Mouse (Mus musculus): ENCODE results near the gene Lrmp. TPM values are rescaled to one million over a fixed set of nuclear protein-coding genes. Genes with fewer than 3 reads are reported as not detected.

The Lrmp gene
- polyA plus RNA-seq, 1 experiment, result 0.91 TPM

DNA sequence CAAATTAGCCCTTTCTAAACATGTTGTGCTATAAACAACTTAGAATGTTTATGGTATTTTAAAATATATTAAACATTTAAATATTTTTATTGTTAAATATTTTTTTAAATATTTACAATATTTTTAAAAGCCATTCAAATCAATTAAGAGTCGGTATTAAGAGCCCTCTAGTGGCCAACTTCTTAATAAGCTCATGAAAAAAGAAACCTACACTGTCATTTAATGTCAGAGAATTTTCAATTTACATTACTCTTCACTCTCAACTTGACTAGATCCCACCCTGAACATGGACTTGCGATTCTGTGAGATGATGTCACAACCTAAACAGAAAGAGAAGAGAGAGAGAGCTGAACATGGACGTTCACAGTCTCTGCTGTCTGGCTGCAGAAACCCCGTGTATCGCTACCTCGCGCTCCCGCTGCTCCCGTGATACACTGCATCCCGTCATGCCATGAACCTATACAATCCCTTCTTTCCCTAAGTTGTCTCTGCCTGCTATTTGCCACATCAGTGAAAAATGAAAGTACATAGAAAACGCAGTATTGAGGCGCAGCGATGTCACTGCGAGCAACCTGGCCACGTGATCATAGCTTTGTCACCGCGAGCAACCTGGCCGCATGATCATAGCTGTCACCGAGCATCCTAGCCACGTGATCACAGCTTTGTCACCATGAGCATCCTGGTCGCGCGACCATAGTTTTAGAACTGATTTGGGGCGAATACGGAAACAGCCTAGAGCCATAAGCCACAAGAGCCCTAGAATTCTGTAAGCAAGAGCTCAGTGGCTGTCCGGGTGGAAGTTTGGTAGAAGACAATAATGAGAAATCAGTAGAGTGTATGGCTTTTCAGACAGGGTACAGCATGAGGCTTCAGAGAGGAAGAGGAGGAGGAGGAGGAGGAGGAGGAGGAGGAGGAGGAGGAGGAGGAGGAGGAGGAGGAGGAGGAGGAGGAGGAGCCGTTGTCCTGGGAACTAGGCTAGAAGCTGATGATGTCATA, 71.9 kb downstream of the Lrmp start:
- no peak for TF ChIP-seq EP300 (IDR thresholded peaks at IDR 0.05; ENCODE audit: insufficient read depth, low read depth, low read length)
- no peak for TF ChIP-seq CTCF (IDR thresholded peaks at IDR 0.05; ENCODE audit: low read depth, low read length)
- no peak for TF ChIP-seq POLR2A (IDR thresholded peaks at IDR 0.05; ENCODE audit: insufficient read depth, low read length)
- no peaks in the 10 kb centered on the region for H3K4me1 ChIP-seq (ENCODE audit: control insufficient read depth, insufficient read depth, low read length)
- no peaks in the 10 kb centered on the region for H3K36me3 ChIP-seq (ENCODE audit: control insufficient read depth, insufficient read depth, low read length, poor library complexity, severe bottlenecking)
- no peaks in the 10 kb centered on the region for H3K9me3 ChIP-seq (replicated peaks; ENCODE audit: control insufficient read depth, insufficient read depth, low read length, poor library complexity, severe bottlenecking)
- no peak overlapping the region for H3K4me3 ChIP-seq (ENCODE audit: low read depth, low read length)
- no peak overlapping the region for H3K9ac ChIP-seq (ENCODE audit: low read depth, poor library complexity, severe bottlenecking)
- no peak overlapping the region for H3K27ac ChIP-seq (ENCODE audit: insufficient read depth, low read length)
- no peaks in the 10 kb centered on the region for H3K27me3 ChIP-seq (ENCODE audit: control insufficient read depth, insufficient read depth, low read length, poor library complexity, severe bottlenecking)

DNA sequence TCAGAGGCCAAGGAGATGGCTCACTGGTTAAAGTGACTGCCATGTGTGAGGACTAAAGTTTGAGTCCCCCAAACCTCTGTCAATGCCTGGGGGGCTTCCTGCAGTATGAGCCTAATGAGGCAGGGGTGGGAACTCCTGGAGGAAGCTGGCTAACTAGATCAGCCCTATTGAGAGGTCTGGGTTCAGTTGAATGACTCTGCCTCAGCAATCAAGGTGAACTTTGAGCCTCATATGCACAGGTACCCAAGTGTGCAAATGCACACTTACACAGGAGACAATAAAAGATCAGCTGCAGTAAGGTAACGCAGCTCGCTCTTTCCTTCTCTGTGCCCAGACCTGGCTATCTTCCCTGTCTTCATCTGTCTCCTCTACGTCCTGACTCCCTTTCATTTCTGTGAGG, 77.6 kb downstream of the Lrmp start:
- Histone ChIP-seq H3K27me3 (ENCODE audit: control insufficient read depth, insufficient read depth, low read length, poor library complexity, severe bottlenecking) (no peaks in the 10 kb centered on the region), H3K4me1 (ENCODE audit: control insufficient read depth, insufficient read depth, low read length) (no peaks in the 10 kb centered on the region), H3K4me3 (ENCODE audit: low read depth, low read length) (no peak overlapping the region), H3K9me3 (replicated peaks; ENCODE audit: control insufficient read depth, insufficient read depth, low read length, poor library complexity, severe bottlenecking) (no peaks in the 10 kb centered on the region), H3K27ac (ENCODE audit: insufficient read depth, low read length) (no peak overlapping the region), H3K36me3 (ENCODE audit: control insufficient read depth, insufficient read depth, low read length, poor library complexity, severe bottlenecking) (no peaks in the 10 kb centered on the region), H3K9ac (ENCODE audit: low read depth, poor library complexity, severe bottlenecking) (no peak overlapping the region)
- TF ChIP-seq CTCF (IDR thresholded peaks at IDR 0.05; ENCODE audit: low read depth, low read length), result no peak
- TF ChIP-seq EP300 (IDR thresholded peaks at IDR 0.05; ENCODE audit: insufficient read depth, low read depth, low read length), result no peak
- no peak for TF ChIP-seq POLR2A (IDR thresholded peaks at IDR 0.05; ENCODE audit: insufficient read depth, low read length)

DNA sequence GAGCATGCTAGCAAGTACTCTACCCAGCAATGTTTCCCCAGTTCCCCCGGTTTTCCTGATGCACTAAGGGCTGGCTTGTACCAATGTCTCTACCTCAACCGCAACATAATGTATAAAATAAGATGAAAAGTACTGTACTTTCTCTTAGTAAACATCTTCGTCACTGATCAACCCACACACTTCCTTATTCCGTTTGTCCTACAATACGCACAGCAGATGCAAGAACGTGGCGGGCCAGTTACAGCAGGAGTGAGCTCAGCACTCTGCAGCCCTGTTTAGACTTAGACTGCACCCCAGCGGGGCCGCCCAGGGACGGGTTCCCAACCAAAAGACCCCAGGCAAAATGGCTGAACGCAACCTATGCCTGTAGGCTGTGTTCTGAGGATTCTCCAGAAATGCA, 78.0 kb downstream of the Lrmp start:
- Histone ChIP-seq H3K4me3 (ENCODE audit: low read depth, low read length) (no peak overlapping the region), H3K36me3 (ENCODE audit: control insufficient read depth, insufficient read depth, low read length, poor library complexity, severe bottlenecking) (no peaks in the 10 kb centered on the region)

DNA sequence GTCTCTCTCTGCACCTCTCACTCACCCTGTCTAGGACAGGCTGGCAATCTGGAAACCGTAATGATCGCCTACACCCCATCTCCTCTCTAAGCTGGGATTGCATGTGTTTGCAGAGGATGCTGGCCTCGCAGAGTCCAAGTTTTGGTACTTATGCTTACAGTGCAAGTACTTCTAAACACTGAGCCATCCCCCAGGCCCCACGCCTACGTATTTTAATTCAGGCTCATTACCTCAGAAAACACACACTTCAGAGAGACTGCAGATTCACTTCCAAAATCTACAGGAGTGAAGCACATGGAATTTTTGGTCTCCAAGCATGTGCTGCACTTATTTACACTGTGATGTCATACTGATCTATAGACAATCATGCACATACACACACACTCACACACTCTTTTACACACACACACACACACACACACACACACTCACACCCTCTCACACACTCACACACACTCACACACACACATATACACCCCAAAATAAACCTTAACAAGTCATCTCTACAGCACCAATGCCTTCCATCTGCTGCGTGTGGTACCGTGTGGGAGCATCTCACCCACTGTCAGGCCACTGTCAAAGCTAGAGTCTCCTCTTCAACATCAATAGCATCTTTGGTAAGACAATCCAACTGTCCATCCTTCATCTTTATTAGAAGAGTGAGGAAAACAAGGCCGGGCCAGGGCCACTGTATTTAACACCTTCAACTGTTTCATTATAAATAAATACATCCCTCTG, 82.7 kb downstream of the Lrmp start:
- Histone ChIP-seq H3K27me3 (ENCODE audit: control insufficient read depth, insufficient read depth, low read length, poor library complexity, severe bottlenecking) (no peaks in the 10 kb centered on the region), H3K36me3 (ENCODE audit: control insufficient read depth, insufficient read depth, low read length, poor library complexity, severe bottlenecking) (no peaks in the 10 kb centered on the region), H3K27ac (ENCODE audit: insufficient read depth, low read length) (no peak overlapping the region), H3K9me3 (replicated peaks; ENCODE audit: control insufficient read depth, insufficient read depth, low read length, poor library complexity, severe bottlenecking) (no peaks in the 10 kb centered on the region), H3K9ac (ENCODE audit: low read depth, poor library complexity, severe bottlenecking) (no peak overlapping the region), H3K4me1 (ENCODE audit: control insufficient read depth, insufficient read depth, low read length) (no peaks in the 10 kb centered on the region), H3K4me3 (ENCODE audit: low read depth, low read length) (no peak overlapping the region)
- TF ChIP-seq POLR2A (IDR thresholded peaks at IDR 0.05; ENCODE audit: insufficient read depth, low read length) (no peak), EP300 (IDR thresholded peaks at IDR 0.05; ENCODE audit: insufficient read depth, low read depth, low read length) (no peak), CTCF (IDR thresholded peaks at IDR 0.05; ENCODE audit: low read depth, low read length) (no peak)

More for the DNA sequence above, 78.0 kb downstream of the Lrmp start:
- no peak for TF ChIP-seq POLR2A (IDR thresholded peaks at IDR 0.05; ENCODE audit: insufficient read depth, low read length)
- no peak for TF ChIP-seq CTCF (IDR thresholded peaks at IDR 0.05; ENCODE audit: low read depth, low read length)
- no peak for TF ChIP-seq EP300 (IDR thresholded peaks at IDR 0.05; ENCODE audit: insufficient read depth, low read depth, low read length)
- no peak overlapping the region for H3K27ac ChIP-seq (ENCODE audit: insufficient read depth, low read length)
- H3K4me1 ChIP-seq (ENCODE audit: control insufficient read depth, insufficient read depth, low read length), result no peaks in the 10 kb centered on the region
- H3K9ac ChIP-seq (ENCODE audit: low read depth, poor library complexity, severe bottlenecking), result no peak overlapping the region
- no peaks in the 10 kb centered on the region for H3K27me3 ChIP-seq (ENCODE audit: control insufficient read depth, insufficient read depth, low read length, poor library complexity, severe bottlenecking)
- H3K9me3 ChIP-seq (replicated peaks; ENCODE audit: control insufficient read depth, insufficient read depth, low read length, poor library complexity, severe bottlenecking), result no peaks in the 10 kb centered on the region

DNA sequence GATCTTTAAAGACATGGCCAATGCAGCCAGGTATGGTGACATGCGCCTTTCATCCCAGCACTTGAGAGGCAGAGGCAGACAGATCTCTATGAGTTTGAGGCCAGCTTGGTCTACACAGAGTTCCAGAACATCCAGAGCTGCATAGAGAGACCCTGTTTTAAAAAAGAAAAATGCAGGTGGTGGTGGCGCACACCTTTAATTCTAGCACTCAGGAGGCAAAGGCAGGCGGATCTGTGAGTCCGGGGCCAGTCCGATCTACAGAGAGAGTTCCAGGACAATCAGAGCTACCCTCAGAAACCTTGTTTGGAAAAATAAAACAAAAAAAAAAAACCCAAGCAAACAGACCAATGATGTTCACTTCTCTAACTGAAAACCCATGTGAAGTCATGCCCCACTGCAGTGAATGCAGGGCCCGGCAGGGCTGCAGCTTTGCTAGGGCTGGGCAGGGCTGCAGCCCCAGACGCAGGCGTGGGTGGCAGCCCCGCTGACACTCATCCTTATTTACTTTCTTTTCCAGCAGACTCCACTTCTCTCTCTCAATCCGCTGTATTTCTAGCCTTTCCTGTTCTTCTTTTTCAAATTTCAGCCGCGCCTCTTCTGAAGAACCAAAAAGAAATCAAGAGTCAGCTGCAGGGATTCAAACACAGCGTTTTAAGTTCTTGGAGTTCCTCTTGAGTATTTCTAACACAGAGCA, 87.1 kb downstream of the Lrmp start:
- Histone ChIP-seq H3K36me3 (ENCODE audit: control insufficient read depth, insufficient read depth, low read length, poor library complexity, severe bottlenecking) (no peaks in the 10 kb centered on the region), H3K4me1 (ENCODE audit: control insufficient read depth, insufficient read depth, low read length) (no peaks in the 10 kb centered on the region), H3K9me3 (replicated peaks; ENCODE audit: control insufficient read depth, insufficient read depth, low read length, poor library complexity, severe bottlenecking) (no peaks in the 10 kb centered on the region), H3K4me3 (ENCODE audit: low read depth, low read length) (no peak overlapping the region), H3K27ac (ENCODE audit: insufficient read depth, low read length) (no peak overlapping the region), H3K27me3 (ENCODE audit: control insufficient read depth, insufficient read depth, low read length, poor library complexity, severe bottlenecking) (no peaks in the 10 kb centered on the region), H3K9ac (ENCODE audit: low read depth, poor library complexity, severe bottlenecking) (no peak overlapping the region)
- TF ChIP-seq CTCF (IDR thresholded peaks at IDR 0.05; ENCODE audit: low read depth, low read length), result no peak

Measured in ES-Bruce4 (cell line).